In the genomic region with DNA sequence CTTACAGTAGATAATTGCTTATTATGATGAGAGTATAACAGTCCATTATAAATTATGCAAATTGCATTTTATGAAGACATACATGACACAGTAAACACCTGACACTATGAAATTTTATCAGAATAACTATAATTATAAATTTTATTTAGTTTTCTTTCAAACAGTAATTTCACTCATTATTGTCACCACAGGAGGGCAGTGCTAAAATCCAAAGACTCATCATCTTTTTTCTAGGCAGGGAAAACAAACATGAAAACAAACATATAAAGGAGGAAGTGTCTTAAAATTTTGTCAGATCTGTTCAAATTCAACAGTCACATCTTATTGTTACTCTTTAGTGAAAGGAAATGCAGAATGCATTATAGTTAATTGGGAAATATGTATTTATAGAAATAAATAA, we compare ENCODE assay signal across 23 mouse cellular contexts.
DNase-seq lines count a peak whose midpoint lies in the region; TF ChIP-seq lines count a peak whose summit lies in the region.
"Had no signal": no experiment of that assay in that cellular context is flagged by ENCODE, and none has a peak within 500 bp of the region (broad histone marks: within the 10 kb centered on the region; RNA-seq: fewer than 3 reads in every experiment).

No protein-coding gene starts in this region.

- peaks cover 0 to 3% of the 10 kb centered on the region in 2 experiments; a peak in 1 of 4 replicates for H3K36me3 ChIP-seq in MEL (ENCODE audit: control insufficient read depth in 1 of 2, insufficient read depth in 2 of 2, low read length in 2 of 2)
- H3K36me3 ChIP-seq: embryonic facial prominence, embryonic 13.5 days; embryonic facial prominence, embryonic 15.5 days; forebrain, embryonic 10.5 days; forebrain, embryonic 12.5 days; G1E had no signal

- no peak overlapping the region for H3K4me3 ChIP-seq in left cerebral cortex, adult 2 months
- H3K4me3 ChIP-seq in MEL (ENCODE audit: control insufficient read depth in 1 of 2, insufficient read depth in 1 of 2, low read depth in 2 of 2, low read length in 2 of 2) = no peak overlapping the region
- H3K4me3 ChIP-seq: embryonic facial prominence, embryonic 13.5 days; embryonic facial prominence, embryonic 15.5 days; erythroblast, embryonic 14.5 days; forebrain, embryonic 10.5 days; forebrain, embryonic 12.5 days had no signal

- no peak for TF ChIP-seq EP300 in MEL (IDR thresholded peaks at IDR 0.05; ENCODE audit: low read depth in 1 of 2, low read length in 2 of 2)

- H3K79me2 ChIP-seq in MEL (ENCODE audit: control insufficient read depth, insufficient read depth, low read length, poor library complexity) = no peaks in the 10 kb centered on the region

- no peak for DNase-seq in left cerebral cortex, adult 2 months (ENCODE audit: extremely low spot score in 1 of 2, low spot score in 2 of 2)
- no peak for DNase-seq in left cerebral cortex, postnatal 4 days
- DNase-seq in 416B (ENCODE audit: low read depth) (peak; percentile 8), MEL (ENCODE audit: low read depth, low spot score) (peak; percentile 32)
- DNase-seq in urinary bladder, adult 18-20 months (ENCODE audit: low spot score in 2 of 2) = no peak
- DNase-seq: adrenal gland, adult 2 months; adrenal gland, postnatal 10 days; adrenal gland, postnatal 25 days; B cell, adult 2 months; cerebellum, adult 11 months; cerebellum, adult 18-20 months; cerebellum, adult 8-10 months; cerebellum, adult 9-11 months; cerebellum, postnatal 14 days; cerebellum, postnatal 36 days; embryo, embryonic 11 days had no signal

- intact Hi-C loops in left cerebral cortex, adult 2 months (cut with DNase I) = no loop called here
- intact Hi-C loops in left cerebral cortex, postnatal 4 days (cut with DNase I) = no loop called here

- peak; percentile 47 for TF ChIP-seq RAD21 in MEL (IDR thresholded peaks at IDR 0.05; ENCODE audit: low read depth, low read length)

- no peaks in the 10 kb centered on the region for H3K9me3 ChIP-seq in MEL (replicated peaks; ENCODE audit: insufficient read depth, low read length)
- H3K9me3 ChIP-seq: embryonic facial prominence, embryonic 13.5 days; embryonic facial prominence, embryonic 15.5 days; forebrain, embryonic 10.5 days; forebrain, embryonic 12.5 days; G1E had no signal

- H3K9ac ChIP-seq in MEL (ENCODE audit: control insufficient read depth, low read depth, low read length, poor library complexity, severe bottlenecking) = no peak overlapping the region
- H3K9ac ChIP-seq: embryonic facial prominence, embryonic 13.5 days; embryonic facial prominence, embryonic 15.5 days; forebrain, embryonic 12.5 days had no signal

- H3K27me3 ChIP-seq in MEL (ENCODE audit: control insufficient read depth in 1 of 2, insufficient read depth in 2 of 2, low read length in 2 of 2) = no peaks in the 10 kb centered on the region
- H3K27me3 ChIP-seq: CH12.LX; embryonic facial prominence, embryonic 13.5 days; embryonic facial prominence, embryonic 15.5 days; forebrain, embryonic 12.5 days had no signal

- no peak overlapping the region for H3K27ac ChIP-seq in left cerebral cortex, adult 2 months
- no peak overlapping the region for H3K27ac ChIP-seq in MEL (ENCODE audit: control insufficient read depth, low read depth, low read length)
- H3K27ac ChIP-seq: embryonic facial prominence, embryonic 13.5 days; embryonic facial prominence, embryonic 15.5 days; forebrain, embryonic 10.5 days; forebrain, embryonic 12.5 days had no signal

- no peak for TF ChIP-seq POLR2A in MEL (IDR thresholded peaks at IDR 0.05; ENCODE audit: control insufficient read depth in 1 of 2, insufficient read depth in 1 of 2, low read depth in 1 of 2, low read length in 2 of 2, poor library complexity in 1 of 2)

- peak; percentile 3; the same call in 1 of the 2 replicates for TF ChIP-seq CTCF in left cerebral cortex, adult 2 months (IDR thresholded peaks at IDR 0.05)
- TF ChIP-seq CTCF in MEL (IDR thresholded peaks at IDR 0.05 in 2 of 3, conservative IDR thresholded peaks at IDR 0.05 in 1 of 3; ENCODE audit: control insufficient read depth in 1 of 3, insufficient read depth in 1 of 3, low read depth in 2 of 3, low read length in 3 of 3, poor library complexity in 1 of 3, severe bottlenecking in 1 of 3) = peak in 1 of 3 experiments; percentile 33; a peak in 1 of 6 replicates

- no peaks in the 10 kb centered on the region for H3K4me1 ChIP-seq in MEL (ENCODE audit: control insufficient read depth in 1 of 2, insufficient read depth in 2 of 2, low read length in 2 of 2)
- H3K4me1 ChIP-seq: embryonic facial prominence, embryonic 13.5 days; embryonic facial prominence, embryonic 15.5 days; forebrain, embryonic 10.5 days; forebrain, embryonic 12.5 days had no signal

TF ChIP-seq in MEL, 35 proteins besides CTCF, POLR2A, EP300 and RAD21:
- TF ChIP-seq TBP (IDR thresholded peaks at IDR 0.05; ENCODE audit: low read depth, low read length) (no peak), ZC3H11A (IDR thresholded peaks at IDR 0.05; ENCODE audit: low read depth, low read length) (peak; percentile 7; the same call in 1 of the 2 replicates), SMC3 (IDR thresholded peaks at IDR 0.05; ENCODE audit: low read depth, low read length) (peak; percentile 56)

Comparison
In these comparisons a context has a peak if more than half of its experiments do, and no peak if none do; other contexts are left out.
1. DNase-seq: peak in 416B (single experiment) and MEL (single experiment); none in left cerebral cortex, adult 2 months (0 of 2), left cerebral cortex, postnatal 4 days (single experiment) and urinary bladder, adult 18-20 months (0 of 2).